Mouse (Mus musculus): Measurements from ENCODE around the gene Mrps30. TPM values are rescaled to one million over a fixed set of nuclear protein-coding genes. Genes with fewer than 3 reads are reported as not detected.

Gene Mrps30
- 21.4 and 22.2 TPM in 2 replicates for polyA plus RNA-seq (2015; fragmentation: Nextera tagmentation; extraction: Ambion mirVana)

DNA sequence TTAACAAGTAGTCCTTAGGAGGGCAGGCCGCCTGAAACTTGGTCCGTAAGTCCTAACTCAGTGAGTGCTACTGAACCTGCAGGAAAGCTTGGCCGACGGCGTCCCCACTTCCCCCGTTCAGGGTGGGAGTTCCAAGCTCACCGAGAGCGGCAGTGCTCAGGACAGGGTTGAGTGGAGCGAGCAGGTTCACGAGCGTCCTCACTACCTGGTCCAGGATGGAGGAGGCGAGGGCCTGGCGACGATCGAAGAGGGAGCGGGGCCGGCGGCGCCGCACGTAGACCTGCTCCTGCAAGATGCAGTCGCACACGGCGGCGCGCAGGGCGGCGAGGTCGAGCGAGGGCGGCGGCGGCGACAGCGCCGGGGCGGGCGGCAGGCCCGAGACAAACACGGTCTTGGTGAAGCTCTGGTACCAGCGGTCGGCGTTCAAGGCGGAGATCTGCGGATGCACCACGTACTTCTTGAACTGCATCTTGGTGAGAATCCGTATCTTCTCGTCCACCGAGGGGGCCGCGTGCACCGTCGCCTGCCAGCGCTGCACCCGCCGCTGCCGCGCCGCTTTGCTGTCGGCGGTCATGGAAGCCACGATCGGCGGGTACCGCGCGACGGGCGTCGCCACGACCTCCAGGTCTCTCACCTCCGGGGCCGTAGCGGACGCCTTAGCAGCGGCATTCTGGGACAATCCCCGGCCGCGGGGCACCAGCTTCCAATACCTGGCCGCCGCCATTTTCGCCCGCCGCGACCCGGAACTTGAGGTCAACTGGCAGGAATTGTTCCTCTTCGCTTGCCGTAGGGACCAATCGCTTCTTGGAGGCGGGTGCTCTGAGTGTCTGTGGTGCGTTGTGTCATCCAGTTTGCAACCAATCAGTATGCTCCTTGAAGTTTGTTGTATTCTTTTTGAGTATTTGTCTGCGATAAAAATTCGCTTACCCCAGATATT, at the start of gene Mrps30, which contains the start of gene B430218F22Rik:
Mrps30 (minus strand) TSS at position 742 of the 937 bp plus-strand sequence.
B430218F22Rik (plus strand) TSS at position 120 of the 937 bp plus-strand sequence.
- TF ChIP-seq EP300 (optimal IDR thresholded peaks at IDR 0.05) (no peak), CTCF (IDR thresholded peaks at IDR 0.05; ENCODE audit: low read depth) (no peak)

DNA sequence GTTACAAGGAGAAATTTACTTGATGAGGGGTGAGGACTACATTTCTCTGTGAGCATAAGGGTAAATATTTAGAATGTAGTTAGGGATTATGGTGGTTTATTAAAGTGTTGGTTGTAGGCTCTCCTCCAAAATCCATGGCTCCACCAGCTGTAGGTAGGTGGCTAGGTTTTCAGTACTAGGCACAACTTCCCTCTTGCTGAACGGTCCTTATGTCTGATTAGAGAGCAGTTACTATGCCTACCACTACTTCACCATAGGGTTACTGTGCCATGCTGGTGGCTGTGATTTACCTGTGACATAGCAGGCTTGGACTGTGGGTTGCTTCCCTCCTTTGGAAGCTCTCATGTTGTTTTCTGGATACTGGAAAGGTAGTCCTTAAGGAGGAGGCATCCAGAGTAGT, 33.8 kb upstream of the Mrps30 start:
- no peak for DNase-seq (ENCODE audit: low spot score)
- no peak overlapping the region for H3K4me3 ChIP-seq (ENCODE audit: low read depth, low read length)
- TF ChIP-seq EP300 (optimal IDR thresholded peaks at IDR 0.05) = no peak
- TF ChIP-seq CTCF (IDR thresholded peaks at IDR 0.05; ENCODE audit: low read depth) = no peak

More for the DNA sequence above, at the start of gene Mrps30, which contains the start of gene B430218F22Rik:
- peaks cover 6% of the 10 kb centered on the region; the same call in 1 of the 2 replicates for H3K36me3 ChIP-seq (ENCODE audit: control insufficient read depth, insufficient read depth, low read length)
- peak within 1 kb of the TSS; percentile 86 for H3K4me3 ChIP-seq (ENCODE audit: low read depth, low read length)
- H3K9me3 ChIP-seq (ENCODE audit: control insufficient read depth, low read length) = no peaks in the 10 kb centered on the region
- H3K9ac ChIP-seq (ENCODE audit: low read length) = peak within 1 kb of the TSS; percentile 89
- peak; percentile 95 for DNase-seq (ENCODE audit: low spot score)
- peak within 1 kb of the TSS; percentile 88 for H3K4me2 ChIP-seq (replicated peaks; ENCODE audit: low read depth)
- under 1% methylated on average over 89 of the region's 93 CpGs for WGBS
- H3K27ac ChIP-seq (replicated peaks) = peak within 1 kb of the TSS; percentile 74
- no peaks in the 10 kb centered on the region for H3K4me1 ChIP-seq (replicated peaks; ENCODE audit: control insufficient read depth, insufficient read depth)
- H3K27me3 ChIP-seq (ENCODE audit: control insufficient read depth, insufficient read depth, low read length) = no peaks in the 10 kb centered on the region
- ATAC-seq (ENCODE audit: low FRiP score, low TSS enrichment) = peak; percentile 98

DNA sequence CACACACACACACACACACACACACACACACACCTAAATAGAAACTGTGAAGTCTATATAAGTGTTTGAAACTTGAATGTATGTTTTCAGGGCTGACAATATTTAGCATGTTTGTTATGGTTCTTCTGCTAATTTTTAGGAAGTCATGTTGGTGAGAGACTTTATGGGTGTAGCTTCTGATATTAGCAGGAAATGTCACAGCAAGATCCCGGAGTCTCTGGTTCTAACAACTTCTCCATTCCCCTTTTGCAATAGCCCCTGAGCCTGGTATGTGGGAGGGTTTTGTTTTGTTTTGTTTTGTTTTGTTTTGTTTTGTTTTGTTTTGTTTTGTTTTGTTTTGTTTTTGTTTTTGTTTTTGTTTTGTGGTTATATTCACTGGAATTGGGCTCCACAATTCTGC, 33.4 kb upstream of the Mrps30 start:
- no peaks in the 10 kb centered on the region for H3K27me3 ChIP-seq (ENCODE audit: control insufficient read depth, insufficient read depth, low read length)
- WGBS = 76% methylated on average over 1 of the region's 1 CpGs
- H3K36me3 ChIP-seq (ENCODE audit: control insufficient read depth, insufficient read depth, low read length) = no peaks in the 10 kb centered on the region
- H3K4me2 ChIP-seq (replicated peaks; ENCODE audit: low read depth) = no peak overlapping the region
- no peak overlapping the region for H3K4me3 ChIP-seq (ENCODE audit: low read depth, low read length)
- H3K9ac ChIP-seq (ENCODE audit: low read length) = no peak overlapping the region
- no peaks in the 10 kb centered on the region for H3K9me3 ChIP-seq (ENCODE audit: control insufficient read depth, low read length)
- H3K4me1 ChIP-seq (replicated peaks; ENCODE audit: control insufficient read depth, insufficient read depth) = no peaks in the 10 kb centered on the region
- DNase-seq (ENCODE audit: low spot score) = no peak
- TF ChIP-seq EP300 (optimal IDR thresholded peaks at IDR 0.05) = no peak
- no peak for TF ChIP-seq CTCF (IDR thresholded peaks at IDR 0.05; ENCODE audit: low read depth)
- no peak for ATAC-seq (ENCODE audit: low FRiP score, low TSS enrichment)
- H3K27ac ChIP-seq (replicated peaks) = no peak overlapping the region

More for the DNA sequence above, 33.8 kb upstream of the Mrps30 start:
- H3K9ac ChIP-seq (ENCODE audit: low read length) = no peak overlapping the region
- whole genome bisulfite sequencing = 44% methylated on average over 1 of the region's 1 CpGs
- H3K4me2 ChIP-seq (replicated peaks; ENCODE audit: low read depth) = no peak overlapping the region
- H3K4me1 ChIP-seq (replicated peaks; ENCODE audit: control insufficient read depth, insufficient read depth) = no peaks in the 10 kb centered on the region
- H3K36me3 ChIP-seq (ENCODE audit: control insufficient read depth, insufficient read depth, low read length) = no peaks in the 10 kb centered on the region
- no peaks in the 10 kb centered on the region for H3K9me3 ChIP-seq (ENCODE audit: control insufficient read depth, low read length)
- H3K27ac ChIP-seq (replicated peaks) = no peak overlapping the region
- no peak for ATAC-seq (ENCODE audit: low FRiP score, low TSS enrichment)
- no peaks in the 10 kb centered on the region for H3K27me3 ChIP-seq (ENCODE audit: control insufficient read depth, insufficient read depth, low read length)

DNA sequence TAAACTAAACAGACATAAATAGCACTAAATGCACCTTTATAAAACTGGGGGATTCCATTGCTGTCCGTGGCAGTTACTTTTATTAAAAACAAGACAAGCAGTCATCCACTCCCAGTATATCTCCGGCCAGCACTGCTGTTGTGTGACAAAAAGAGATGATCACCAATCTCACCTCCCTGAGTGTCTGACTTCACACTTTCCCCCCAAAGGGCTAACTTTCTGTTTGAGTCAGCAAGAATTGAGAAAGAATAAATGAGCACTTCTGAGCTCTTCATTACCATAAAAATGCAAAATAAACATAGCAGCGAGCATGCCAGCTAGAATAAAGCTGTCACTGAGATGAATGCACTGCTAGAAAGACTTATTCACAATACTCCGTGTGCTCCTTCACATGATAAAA, 31.1 kb upstream of the Mrps30 start:
- Histone ChIP-seq H3K4me1 (replicated peaks; ENCODE audit: control insufficient read depth, insufficient read depth) (no peaks in the 10 kb centered on the region), H3K36me3 (ENCODE audit: control insufficient read depth, insufficient read depth, low read length) (no peaks in the 10 kb centered on the region), H3K9ac (ENCODE audit: low read length) (no peak overlapping the region), H3K9me3 (ENCODE audit: control insufficient read depth, low read length) (no peaks in the 10 kb centered on the region), H3K4me2 (replicated peaks; ENCODE audit: low read depth) (no peak overlapping the region), H3K27me3 (ENCODE audit: control insufficient read depth, insufficient read depth, low read length) (no peaks in the 10 kb centered on the region), H3K27ac (replicated peaks) (no peak overlapping the region), H3K4me3 (ENCODE audit: low read depth, low read length) (no peak overlapping the region)
- ATAC-seq (ENCODE audit: low FRiP score, low TSS enrichment) (no peak), DNase-seq (ENCODE audit: low spot score) (no peak)
- WGBS = 41% methylated on average over 4 of the region's 4 CpGs
- no peak for TF ChIP-seq EP300 (optimal IDR thresholded peaks at IDR 0.05)
- no peak for TF ChIP-seq CTCF (IDR thresholded peaks at IDR 0.05; ENCODE audit: low read depth)

DNA sequence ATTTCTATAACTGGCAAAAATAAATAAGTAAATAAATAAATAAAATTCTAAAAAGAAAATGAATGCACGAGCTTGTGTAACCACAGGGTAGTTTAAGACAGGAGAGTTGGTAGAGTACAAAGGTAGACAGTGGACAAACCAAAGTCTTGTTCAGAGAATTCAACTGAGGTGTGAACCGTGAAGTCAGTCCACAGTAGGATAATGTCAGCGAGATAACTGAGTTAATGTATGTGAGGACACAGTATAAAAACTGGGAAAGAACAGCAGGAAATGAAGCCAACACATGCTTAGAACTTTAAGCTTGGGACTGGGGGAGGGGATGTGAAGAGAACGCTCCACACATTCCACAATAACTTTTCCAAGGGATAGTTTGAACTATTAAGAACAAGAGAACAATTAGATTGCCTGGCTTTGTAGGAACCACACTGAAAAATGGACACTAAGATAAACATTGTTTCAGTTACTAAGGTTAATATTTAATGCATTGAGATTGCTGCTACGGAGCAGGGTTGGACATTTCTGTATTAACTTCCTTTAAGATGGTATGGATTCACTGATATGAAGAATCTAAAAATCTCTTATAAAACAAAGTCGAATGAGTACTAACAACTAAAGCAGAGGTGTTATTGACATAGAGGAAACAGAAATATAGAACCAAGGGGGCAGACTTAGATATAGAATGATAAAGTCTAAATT, 24.4 kb upstream of the Mrps30 start:
- Histone ChIP-seq H3K27ac (replicated peaks) (no peak overlapping the region), H3K4me3 (ENCODE audit: low read depth, low read length) (no peak overlapping the region), H3K4me1 (replicated peaks; ENCODE audit: control insufficient read depth, insufficient read depth) (no peaks in the 10 kb centered on the region), H3K9ac (ENCODE audit: low read length) (no peak overlapping the region), H3K4me2 (replicated peaks; ENCODE audit: low read depth) (no peak overlapping the region), H3K9me3 (ENCODE audit: control insufficient read depth, low read length) (no peaks in the 10 kb centered on the region), H3K27me3 (ENCODE audit: control insufficient read depth, insufficient read depth, low read length) (no peaks in the 10 kb centered on the region), H3K36me3 (ENCODE audit: control insufficient read depth, insufficient read depth, low read length) (no peaks in the 10 kb centered on the region)
- ATAC-seq (ENCODE audit: low FRiP score, low TSS enrichment) = no peak
- DNase-seq (ENCODE audit: low spot score) = no peak
- TF ChIP-seq EP300 (optimal IDR thresholded peaks at IDR 0.05) (no peak), CTCF (IDR thresholded peaks at IDR 0.05; ENCODE audit: low read depth) (no peak)
- 47% methylated on average over 6 of the region's 6 CpGs for WGBS
